Mouse (Mus musculus): ENCODE measurements at regions not wholly inside any gene's neighbourhood (a gene's known extent, or its start where the extent isn't known, plus 50 kb on each side); places are given as distances from the start of the nearest gene placed in this dataset.

GRCm38 (mm10) chr10:37231936-37232556 is 93.3 kb upstream of the Marcks start:
- Histone ChIP-seq H3K27ac (peak overlapping the region; percentile 94), H3K4me1 (peaks cover 74% of the 10 kb centered on the region)

DNA sequence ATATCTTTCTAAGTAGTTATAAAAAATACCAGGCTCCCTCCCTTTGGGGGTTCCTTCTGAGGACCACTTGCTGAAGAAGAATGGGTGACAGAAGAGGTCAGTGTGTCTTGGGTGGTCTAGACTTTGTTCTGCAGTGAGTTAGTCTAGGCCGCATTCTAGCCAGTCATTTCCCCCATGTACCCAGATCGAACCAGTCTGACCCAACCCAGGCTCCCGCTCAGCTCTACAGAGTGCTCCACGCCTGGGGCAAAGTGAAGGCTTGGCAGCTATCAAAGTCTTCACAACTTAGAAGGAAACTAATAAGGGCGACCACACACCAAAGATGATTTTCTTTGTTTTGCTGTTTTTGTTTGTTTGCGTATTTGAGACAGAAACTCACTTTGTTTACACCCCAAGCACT is 92.4 kb upstream of the Marcks start:
- Histone ChIP-seq H3K9me3 (replicated peaks) (no peaks in the 10 kb centered on the region), H3K36me3 (no peaks in the 10 kb centered on the region), H3K27ac (peak overlapping the region; percentile 94), H3K4me2 (peak overlapping the region; percentile 70), H3K27me3 (replicated peaks) (no peaks in the 10 kb centered on the region), H3K4me1 (peaks cover 72% of the 10 kb centered on the region), H3K4me3 (no peak overlapping the region), H3K9ac (peak overlapping the region; percentile 57; the same call in 1 of the 2 replicates)
- ATAC-seq: no peak
- 65% methylated on average over 6 of the region's 6 CpGs for WGBS (ENCODE audit: insufficient replicate concordance)

More at GRCm38 (mm10) chr10:37231936-37232556, 93.3 kb upstream of the Marcks start:
- Histone ChIP-seq H3K9ac (peak overlapping the region; percentile 57), H3K36me3 (no peaks in the 10 kb centered on the region), H3K4me2 (peak overlapping the region; percentile 70), H3K9me3 (replicated peaks) (no peaks in the 10 kb centered on the region), H3K4me3 (peak overlapping the region; percentile 35), H3K27me3 (replicated peaks) (no peaks in the 10 kb centered on the region)
- ATAC-seq: peak; percentile 98
- WGBS (ENCODE audit: insufficient replicate concordance): 6% methylated on average over 10 of the region's 12 CpGs

DNA sequence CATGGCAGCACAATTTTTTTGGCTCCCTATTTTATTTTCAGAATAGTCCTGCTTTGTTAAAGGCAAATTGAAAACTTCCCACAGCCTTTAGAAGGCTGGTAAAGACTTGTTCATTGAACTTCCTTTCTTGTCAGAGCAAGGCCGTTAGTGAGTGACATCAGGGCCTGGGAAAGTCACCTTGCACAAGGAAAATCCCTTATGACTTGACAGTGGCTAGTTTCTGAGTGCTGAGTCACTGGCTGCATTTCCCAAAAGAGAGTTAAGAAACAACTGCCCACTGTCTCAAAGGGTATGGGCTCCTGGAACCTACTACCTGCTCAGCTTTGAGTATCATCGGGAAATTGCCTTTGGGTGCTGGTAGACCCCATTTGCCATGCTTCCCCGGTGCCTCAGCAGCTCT is 89.2 kb upstream of the Marcks start:
- Histone ChIP-seq H3K27me3 (replicated peaks) (no peaks in the 10 kb centered on the region), H3K4me1 (peaks cover 49% of the 10 kb centered on the region), H3K4me3 (no peak overlapping the region), H3K27ac (peak overlapping the region; percentile 34; the same call in 1 of the 2 replicates), H3K9me3 (replicated peaks) (no peaks in the 10 kb centered on the region), H3K4me2 (no peak overlapping the region), H3K9ac (no peak overlapping the region), H3K36me3 (no peaks in the 10 kb centered on the region)
- WGBS (ENCODE audit: insufficient replicate concordance): 69% methylated on average over 3 of the region's 3 CpGs
- ATAC-seq: no peak

DNA sequence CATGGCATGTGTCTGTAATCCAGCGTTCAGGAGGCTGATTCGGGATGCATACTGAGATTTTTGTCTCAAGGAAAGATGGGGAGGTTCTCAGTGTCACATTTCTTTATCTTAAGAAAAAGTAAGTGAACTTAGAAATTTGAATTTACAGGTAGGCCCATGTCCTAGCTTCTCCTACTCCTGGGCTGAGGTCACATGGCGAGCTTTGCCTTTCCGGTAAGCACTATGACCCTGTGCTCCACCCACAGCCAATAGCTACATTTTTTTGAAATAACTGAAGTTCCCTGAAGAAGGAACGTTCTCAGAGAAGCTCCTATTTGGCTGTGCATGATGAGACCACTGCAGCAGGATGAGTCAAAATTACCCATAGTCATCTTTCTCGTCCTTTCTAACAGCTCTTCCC is 83.0 kb upstream of the Marcks start:
- Histone ChIP-seq H3K9ac (no peak overlapping the region), H3K27me3 (replicated peaks) (no peaks in the 10 kb centered on the region), H3K36me3 (no peaks in the 10 kb centered on the region), H3K27ac (0 out of 2 replicates have a peak overlapping the region, but pooled peaks have one; percentile 22), H3K4me2 (no peak overlapping the region), H3K4me1 (peaks cover 45% of the 10 kb centered on the region), H3K9me3 (replicated peaks) (no peaks in the 10 kb centered on the region), H3K4me3 (no peak overlapping the region)
- ATAC-seq: no peak
- 54% methylated on average over 6 of the region's 6 CpGs for WGBS (ENCODE audit: insufficient replicate concordance)

- Histone ChIP-seq H3K4me2 (peak overlapping the region; percentile 37), H3K27ac (peak overlapping the region; percentile 53), H3K9me3 (replicated peaks) (no peaks in the 10 kb centered on the region), H3K27me3 (replicated peaks) (no peaks in the 10 kb centered on the region), H3K4me3 (no peak overlapping the region), H3K4me1 (peaks cover 45% of the 10 kb centered on the region), H3K36me3 (no peaks in the 10 kb centered on the region), H3K9ac (no peak overlapping the region)
- 7% methylated on average over 3 of the region's 3 CpGs for WGBS (ENCODE audit: insufficient replicate concordance)
- ATAC-seq: peak; percentile 90
Measured at GRCm38 (mm10) chr10:37220434-37220833, 81.7 kb upstream of the Marcks start.

DNA sequence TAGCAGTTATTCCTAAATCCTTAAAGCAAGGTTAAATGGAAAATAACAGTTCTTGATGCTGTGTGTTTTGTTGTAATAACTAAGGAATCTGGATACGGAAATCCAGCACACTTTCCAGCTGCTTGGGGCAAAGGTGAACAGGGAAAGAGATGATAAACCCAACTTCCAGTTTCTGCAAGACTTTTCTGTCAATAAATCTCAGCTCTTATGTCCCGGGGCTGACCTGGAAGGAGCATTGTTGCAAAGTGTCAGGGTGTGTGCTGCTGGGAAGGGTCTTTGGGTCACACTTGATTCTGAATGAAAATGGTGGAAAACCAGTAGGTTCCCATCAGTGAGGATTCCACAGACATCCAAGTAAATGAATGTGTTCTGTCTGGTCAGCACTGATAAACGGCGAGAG is 81.2 kb upstream of the Marcks start:
- Histone ChIP-seq H3K27ac (peak overlapping the region; percentile 53; the same call in 1 of the 2 replicates), H3K9me3 (replicated peaks) (no peaks in the 10 kb centered on the region), H3K27me3 (replicated peaks) (no peaks in the 10 kb centered on the region), H3K4me2 (peak overlapping the region; percentile 37; the same call in 1 of the 2 replicates), H3K4me1 (peaks cover 45% of the 10 kb centered on the region), H3K36me3 (no peaks in the 10 kb centered on the region), H3K9ac (no peak overlapping the region), H3K4me3 (no peak overlapping the region)
- no peak for ATAC-seq
- WGBS (ENCODE audit: insufficient replicate concordance): 47% methylated on average over 4 of the region's 4 CpGs

DNA sequence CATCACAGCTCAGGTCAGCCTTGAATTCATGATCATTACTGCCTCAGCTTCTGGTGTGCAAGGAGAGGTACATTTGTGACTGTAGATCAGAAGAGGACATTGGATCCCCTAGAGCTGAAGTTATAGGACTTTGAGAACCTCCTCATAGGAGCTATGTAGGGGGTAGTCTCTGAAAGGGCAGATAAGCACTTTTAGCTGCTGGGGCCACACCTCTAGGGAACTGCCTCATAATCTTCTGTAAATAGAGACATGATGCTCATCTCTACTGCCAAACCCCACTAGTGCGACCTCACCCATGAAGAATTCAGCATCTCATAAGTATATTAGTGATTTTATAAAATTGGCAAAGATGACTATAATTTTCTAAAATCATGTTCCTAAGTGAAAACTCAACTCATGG is 80.7 kb upstream of the Marcks start:
- H3K4me2 ChIP-seq: no peak overlapping the region
- no peaks in the 10 kb centered on the region for H3K36me3 ChIP-seq
- H3K9ac ChIP-seq: no peak overlapping the region
- peaks cover 42% of the 10 kb centered on the region for H3K4me1 ChIP-seq
- no peaks in the 10 kb centered on the region for H3K9me3 ChIP-seq (replicated peaks)
- WGBS (ENCODE audit: insufficient replicate concordance): 49% methylated on average over 1 of the region's 1 CpGs
- H3K27me3 ChIP-seq (replicated peaks): no peaks in the 10 kb centered on the region
- H3K27ac ChIP-seq: no peak overlapping the region
- H3K4me3 ChIP-seq: no peak overlapping the region
- peak; percentile 60; the same call in 1 of the 2 replicates for ATAC-seq

DNA sequence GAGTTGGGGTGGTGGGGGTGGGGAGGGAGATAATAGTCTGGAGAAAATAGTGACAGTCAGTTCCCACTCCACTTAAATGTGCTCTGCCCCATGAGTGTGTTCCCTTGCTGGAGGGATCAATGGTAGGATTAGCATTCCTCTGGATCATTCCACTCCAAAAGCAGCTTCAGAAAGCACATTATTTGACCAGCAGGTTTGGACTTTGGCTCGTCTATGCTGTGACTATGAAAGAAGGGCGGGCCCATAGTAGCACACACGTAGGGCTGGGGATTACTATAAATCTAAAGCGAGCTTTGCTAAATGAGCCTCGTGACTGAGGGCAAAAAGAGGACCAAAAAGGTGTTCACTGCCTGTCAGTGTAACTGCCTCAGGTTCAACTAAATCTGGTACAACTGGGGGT is 75.9 kb upstream of the Marcks start:
- Histone ChIP-seq H3K36me3 (no peaks in the 10 kb centered on the region), H3K9ac (no peak overlapping the region), H3K27me3 (replicated peaks) (no peaks in the 10 kb centered on the region), H3K4me3 (no peak overlapping the region), H3K4me2 (no peak overlapping the region), H3K4me1 (peaks cover 14% of the 10 kb centered on the region), H3K27ac (0 out of 2 replicates have a peak overlapping the region, but pooled peaks have one; percentile 4), H3K9me3 (replicated peaks) (no peaks in the 10 kb centered on the region)
- no peak for ATAC-seq
- 62% methylated on average over 5 of the region's 5 CpGs for WGBS (ENCODE audit: insufficient replicate concordance)

- no peak overlapping the region for H3K4me2 ChIP-seq
- H3K9me3 ChIP-seq (replicated peaks): no peaks in the 10 kb centered on the region
- H3K4me1 ChIP-seq: peaks cover 4% of the 10 kb centered on the region
- ATAC-seq: no peak
- H3K27ac ChIP-seq: no peak overlapping the region
- H3K36me3 ChIP-seq: no peaks in the 10 kb centered on the region
- H3K27me3 ChIP-seq (replicated peaks): no peaks in the 10 kb centered on the region
- no peak overlapping the region for H3K9ac ChIP-seq
- 50% methylated on average over 1 of the region's 1 CpGs for WGBS (ENCODE audit: insufficient replicate concordance)
- H3K4me3 ChIP-seq: no peak overlapping the region
Measured at GRCm38 (mm10) chr10:37212350-37213035, 73.8 kb upstream of the Marcks start.

DNA sequence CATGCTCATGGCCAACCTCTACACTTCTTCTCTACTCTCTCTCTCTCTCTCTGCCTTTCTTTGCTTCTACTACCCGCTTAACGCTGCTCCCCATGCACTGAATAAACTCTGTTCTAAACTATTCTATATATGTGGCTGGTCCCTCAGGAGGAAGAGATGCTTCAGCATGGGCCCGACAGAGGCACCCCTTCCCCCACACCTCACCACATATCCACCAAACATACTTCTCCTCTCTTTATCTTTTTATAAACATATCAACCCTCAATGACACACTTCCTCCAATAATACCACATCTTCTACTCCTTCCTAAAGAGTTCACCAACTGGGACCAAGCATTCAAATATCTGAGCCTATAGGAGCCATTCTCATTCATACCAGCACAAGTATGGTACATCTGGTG is 72.6 kb upstream of the Marcks start:
- WGBS (ENCODE audit: insufficient replicate concordance): 63% methylated on average over 3 of the region's 3 CpGs
- no peak for ATAC-seq
- H3K4me3 ChIP-seq: no peak overlapping the region

GRCm38 (mm10) chr10:37210223-37210622 is 71.5 kb upstream of the Marcks start:
- ATAC-seq: no peak
- Histone ChIP-seq H3K4me2 (no peak overlapping the region), H3K27me3 (replicated peaks) (no peaks in the 10 kb centered on the region), H3K36me3 (no peaks in the 10 kb centered on the region), H3K9ac (no peak overlapping the region), H3K4me1 (peaks cover 4% of the 10 kb centered on the region), H3K9me3 (replicated peaks) (no peaks in the 10 kb centered on the region), H3K27ac (no peak overlapping the region), H3K4me3 (no peak overlapping the region)
- 73% methylated on average over 1 of the region's 1 CpGs for WGBS (ENCODE audit: insufficient replicate concordance)

More for the DNA sequence above, 72.6 kb upstream of the Marcks start:
- Histone ChIP-seq H3K27ac (no peak overlapping the region), H3K27me3 (replicated peaks) (no peaks in the 10 kb centered on the region), H3K4me2 (no peak overlapping the region), H3K4me1 (peaks cover 4% of the 10 kb centered on the region), H3K9me3 (replicated peaks) (no peaks in the 10 kb centered on the region), H3K36me3 (no peaks in the 10 kb centered on the region), H3K9ac (no peak overlapping the region)

DNA sequence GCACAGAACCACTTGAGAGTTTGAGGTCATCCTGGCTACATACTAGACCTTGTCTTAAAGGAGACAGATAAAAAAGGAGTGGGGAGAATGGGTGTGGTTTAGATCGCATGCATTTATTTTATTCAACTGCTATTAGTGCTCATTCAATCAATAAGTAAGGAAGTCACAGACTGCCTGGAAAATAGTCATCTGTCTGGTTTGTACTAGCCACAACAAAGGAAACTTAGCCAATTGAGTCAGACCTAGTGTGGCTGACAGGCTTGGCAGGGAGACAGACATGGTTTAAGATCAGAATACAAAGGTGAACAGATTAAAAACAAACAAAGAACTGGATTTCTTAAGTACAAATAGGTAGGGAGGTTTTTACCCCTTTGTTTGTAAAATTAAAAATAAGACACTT is 68.3 kb upstream of the Marcks start:
- H3K9me3 ChIP-seq (replicated peaks): no peaks in the 10 kb centered on the region
- no peak overlapping the region for H3K4me2 ChIP-seq
- ATAC-seq: no peak
- no peaks in the 10 kb centered on the region for H3K4me1 ChIP-seq
- H3K36me3 ChIP-seq: no peaks in the 10 kb centered on the region
- H3K9ac ChIP-seq: no peak overlapping the region
- H3K27ac ChIP-seq: no peak overlapping the region
- H3K4me3 ChIP-seq: no peak overlapping the region
- H3K27me3 ChIP-seq (replicated peaks): no peaks in the 10 kb centered on the region
- 68% methylated on average over 1 of the region's 1 CpGs for WGBS (ENCODE audit: insufficient replicate concordance)

Measured in liver, embryonic 12.5 days (tissue).